Mouse (Mus musculus) skeletal muscle tissue, adult 2 months (tissue): ENCODE results near the gene Iars.
"Not testable (repeated sequence)": the region's sequence is repeated elsewhere in the genome, so short reads cannot be mapped to it uniquely, and the experiment has no call there.

ENCODE experiments used
- DNase-seq: peaks from one replicate; pipeline ENCODE4 v3.0.0-alpha.2; 2012; ENCODE audit warnings: low read depth, low spot score

Gene Iars

DNA sequence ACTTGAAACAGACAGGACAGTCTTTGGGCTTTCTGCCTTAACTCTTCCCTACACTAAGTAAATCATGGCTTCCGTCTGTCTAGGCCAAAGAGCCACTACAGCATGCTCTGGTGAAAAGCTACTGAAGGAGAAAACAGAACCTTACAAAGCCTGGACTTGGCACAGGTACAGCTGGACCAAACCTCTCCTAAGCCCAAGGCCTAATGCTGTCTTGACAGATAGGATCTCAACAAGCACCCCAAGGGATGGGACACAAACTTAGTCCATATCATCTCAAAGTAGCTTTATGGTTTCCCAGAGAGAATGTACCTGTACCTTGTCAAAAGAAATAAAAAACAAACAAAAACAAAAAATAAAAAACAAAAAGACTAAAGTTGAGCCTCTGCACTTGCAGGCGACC, 54.5 kb downstream of the Iars start:
- DNase-seq: no peak

DNA sequence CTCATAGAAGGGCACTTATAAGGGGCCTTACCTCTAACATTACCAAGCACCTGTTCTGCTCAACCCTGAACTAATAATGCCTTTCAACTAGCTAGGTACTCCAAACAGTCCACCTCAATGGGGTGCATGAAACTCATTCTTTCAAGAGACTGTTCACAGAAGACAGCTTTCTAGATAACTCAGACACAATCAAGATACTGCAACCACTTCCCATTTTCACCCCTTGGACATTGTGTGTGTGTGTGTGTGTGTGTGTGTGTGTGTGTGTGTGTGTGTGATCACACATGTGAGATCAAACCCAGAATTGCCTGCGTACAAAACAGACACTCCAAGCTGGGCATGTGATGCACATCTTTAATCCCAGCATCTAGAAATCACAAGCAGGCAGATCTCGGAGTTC, 56.1 kb downstream of the Iars start:
- DNase-seq: no peak

- DNase-seq: no peak
These were observed 59.6 kb downstream of the Iars start for GRCm38 (mm10) chr13:49741285-49742040.

- no peak for DNase-seq
These were observed 74.7 kb downstream of the Iars start for GRCm38 (mm10) chr13:49756591-49756990.

- no peak for DNase-seq
These were observed 76.1 kb downstream of the Iars start for GRCm38 (mm10) chr13:49757966-49758365.

- no peak for DNase-seq
These were observed 78.8 kb downstream of the Iars start for GRCm38 (mm10) chr13:49760675-49761074.

DNA sequence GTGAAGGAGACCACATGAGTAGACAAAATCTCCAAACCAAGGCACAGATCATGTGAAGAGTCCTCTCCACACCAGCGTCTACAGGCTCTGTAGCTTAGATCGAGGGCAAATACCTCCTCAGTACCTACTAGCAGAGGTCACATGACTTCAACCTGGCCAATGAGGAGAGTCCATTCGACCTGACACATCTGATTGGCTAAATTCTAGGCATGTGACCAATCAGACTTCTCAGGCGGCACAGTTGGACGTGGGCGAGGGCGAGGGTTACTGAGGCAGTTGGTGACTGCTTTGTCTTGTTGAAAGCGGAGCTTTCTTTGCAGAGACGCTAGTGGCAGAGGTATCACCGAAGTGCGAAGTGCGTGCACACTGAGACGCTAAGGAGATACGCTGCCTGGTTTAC, 80.3 kb downstream of the Iars start:
- no peak for DNase-seq

- DNase-seq: no peak
These were observed 83.4 kb downstream of the Iars start for GRCm38 (mm10) chr13:49765306-49765705.

DNA sequence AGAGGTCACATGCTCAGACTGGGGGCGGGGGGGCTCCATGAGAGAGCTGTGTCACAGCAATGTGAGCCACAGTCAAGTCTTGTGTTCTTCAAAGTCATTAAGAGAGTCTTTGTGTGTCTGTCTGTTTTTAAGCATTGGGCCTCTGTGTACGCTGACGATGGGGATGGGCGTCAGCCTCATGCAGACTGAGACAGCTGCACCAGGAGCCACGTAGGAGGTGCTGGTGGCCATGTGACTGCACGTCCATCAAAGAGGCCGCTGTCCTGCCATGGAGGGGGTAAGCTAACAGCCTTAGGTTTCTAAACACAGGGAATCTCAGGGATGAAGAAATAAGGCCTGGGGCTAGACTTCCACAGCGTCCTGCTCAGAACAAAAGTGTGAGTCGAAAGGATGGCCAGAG, 84.4 kb downstream of the Iars start:
- no peak for DNase-seq

- DNase-seq: no peak
These were observed 86.1 kb downstream of the Iars start for GRCm38 (mm10) chr13:49768048-49768447.

DNA sequence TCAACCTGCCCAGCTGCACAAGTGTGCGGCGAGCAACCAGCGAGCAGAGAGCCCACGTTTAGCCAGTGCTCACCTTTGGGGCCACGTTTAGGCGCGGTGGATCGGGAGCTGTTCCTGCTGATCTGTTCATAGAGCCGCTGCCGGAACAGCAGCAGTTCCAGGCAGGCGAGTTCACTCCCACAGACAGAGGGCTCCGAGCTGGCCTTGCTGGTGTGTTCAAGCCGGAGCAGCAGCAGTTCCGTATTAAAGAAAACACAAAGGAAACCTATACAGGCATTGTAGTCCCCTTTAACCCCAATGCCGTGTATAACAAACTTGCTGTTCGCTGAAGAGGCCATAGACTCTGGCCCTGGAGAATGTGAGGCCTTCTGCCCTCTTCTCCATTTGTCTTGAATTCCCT, 87.2 kb downstream of the Iars start:
- DNase-seq: no peak

GRCm38 (mm10) chr13:49771536-49771935, 89.6 kb downstream of the Iars start:
- not testable (repeated sequence) for DNase-seq
